Mouse (Mus musculus): ENCODE data around the gene Olfr12.

Olfr12 gene

DNA sequence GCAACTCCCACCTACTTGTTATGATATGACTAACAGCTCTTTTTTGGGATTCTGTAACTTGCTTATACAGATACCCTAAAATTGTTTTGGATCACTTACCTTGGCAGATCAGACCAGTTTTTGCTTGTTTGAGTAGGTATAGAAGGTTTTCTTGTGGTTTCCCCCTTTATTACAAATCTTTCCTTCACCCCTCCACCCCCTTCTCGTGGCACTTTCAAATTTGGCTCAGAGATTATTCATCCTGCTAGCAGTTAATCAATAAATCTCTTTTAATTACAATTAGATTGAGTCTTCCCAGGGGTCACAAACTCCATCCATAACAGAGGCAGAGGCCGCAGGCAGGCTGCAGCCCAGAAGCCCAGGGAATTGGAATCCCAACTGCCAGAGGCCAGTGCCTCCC, at the start of gene Olfr12:
Olfr12 (plus strand) TSS at position 301 of the 400 bp plus-strand sequence.
- DNase-seq (ENCODE audit: low read depth, low spot score): no peak

DNA sequence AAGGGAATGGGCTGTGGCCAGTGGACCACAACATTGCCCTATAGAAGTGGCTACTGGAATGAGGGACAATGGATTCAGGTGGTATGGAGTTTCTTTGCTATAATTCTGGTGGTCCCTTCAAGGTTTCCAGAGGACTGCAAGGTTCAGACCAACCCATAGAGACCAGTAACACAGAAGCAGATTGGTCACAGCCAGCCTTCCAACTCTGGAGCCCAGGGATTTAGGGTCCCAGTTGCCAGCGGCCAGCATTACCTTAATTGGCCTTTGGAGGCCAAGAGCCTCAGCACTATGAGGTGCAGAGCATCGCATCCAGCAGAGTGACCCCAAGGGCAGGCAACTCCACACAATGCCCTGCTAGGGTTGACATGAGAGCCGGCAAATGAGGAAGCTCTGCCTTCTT, 46.6 kb upstream of the Olfr12 start, which contains the start of gene Olfr1413:
Olfr1413 (plus strand) TSS at position 301 of the 400 bp plus-strand sequence.
- DNase-seq (ENCODE audit: low read depth, low spot score): no peak

- DNase-seq (ENCODE audit: low read depth, low spot score): no peak
Measured at GRCm38 (mm10) chr1:92585479-92585878, 32.1 kb upstream of the Olfr12 start, which contains the start of gene Olfr1412. Gene Olfr1412 (plus strand): TSS chr1:92585779.

- no peak for DNase-seq (ENCODE audit: low read depth, low spot score)
Measured at GRCm38 (mm10) chr1:92594111-92594510, 23.5 kb upstream of the Olfr12 start, which contains the start of gene Olfr1411. Gene Olfr1411 (plus strand): TSS chr1:92594411.

DNA sequence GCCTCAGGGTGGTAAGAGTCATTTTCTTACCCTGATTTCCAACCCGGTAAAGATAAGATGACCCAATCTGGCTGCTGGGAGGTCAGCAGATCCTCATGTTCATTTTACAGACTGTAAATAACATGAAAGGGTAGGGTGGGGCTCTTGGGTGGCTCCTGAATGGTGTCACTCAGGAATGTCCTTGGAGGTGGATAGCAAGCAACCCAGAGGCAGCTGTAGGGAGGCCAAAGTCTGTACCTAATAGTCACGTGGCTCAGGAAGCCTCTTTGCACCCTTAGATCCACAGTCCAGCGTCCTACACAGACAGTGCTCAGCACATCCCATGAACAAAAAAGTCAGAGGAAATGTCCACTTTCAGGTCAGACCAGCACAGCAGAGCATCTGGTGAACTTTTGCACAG, 21.6 kb upstream of the Olfr12 start:
- no peak for DNase-seq (ENCODE audit: low read depth, low spot score)

- DNase-seq (ENCODE audit: low read depth, low spot score): no peak
Measured at GRCm38 (mm10) chr1:92605482-92605881, 12.1 kb upstream of the Olfr12 start, which contains the start of gene Olfr1410. Gene Olfr1410 (plus strand): TSS chr1:92605782.

- no peak for DNase-seq (ENCODE audit: low read depth, low spot score)
Measured at GRCm38 (mm10) chr1:92607711-92608110, 9.9 kb upstream of the Olfr12 start.

DNA sequence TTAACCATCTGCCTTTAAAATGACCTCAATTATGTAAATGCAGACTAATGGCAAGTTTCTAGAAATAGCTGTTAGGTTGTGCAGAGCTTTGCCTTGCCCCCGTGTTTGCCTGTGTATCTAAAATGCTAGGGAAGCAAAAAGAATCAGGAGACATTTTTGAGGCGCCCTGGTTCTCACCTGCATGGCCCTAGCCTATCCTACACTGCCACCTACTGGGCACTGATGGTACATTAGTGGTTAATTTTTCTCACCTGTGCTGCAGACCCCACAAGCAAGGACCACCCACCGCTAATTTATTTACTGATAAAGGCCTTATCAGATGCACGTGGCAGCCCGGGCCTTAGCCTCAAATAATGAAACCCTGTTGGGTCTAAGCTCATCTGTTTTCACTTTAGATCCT, 6.6 kb upstream of the Olfr12 start:
- DNase-seq (ENCODE audit: low read depth, low spot score): peak; percentile 75

DNA sequence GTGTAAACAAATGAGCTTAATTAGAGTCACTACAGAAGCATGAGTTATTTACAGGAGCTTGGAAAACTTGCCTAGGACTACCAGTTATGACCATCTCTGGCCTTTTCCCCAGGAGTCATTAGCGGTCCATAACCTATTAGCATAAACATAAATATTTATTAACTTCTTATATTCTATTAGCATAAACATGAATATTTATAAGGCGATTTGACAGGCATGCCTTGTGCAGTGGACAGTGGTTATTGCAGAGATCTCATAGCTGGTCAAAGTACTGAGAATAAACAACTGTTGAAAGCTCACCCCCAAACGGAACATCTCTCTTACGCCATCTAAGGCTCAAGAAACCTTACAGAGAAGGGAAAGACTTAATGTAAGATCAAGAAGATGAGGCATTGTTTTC, 4.4 kb upstream of the Olfr12 start:
- no peak for DNase-seq (ENCODE audit: low read depth, low spot score)

GRCm38 (mm10) chr1:92614516-92614915, 3.1 kb upstream of the Olfr12 start:
- DNase-seq (ENCODE audit: low read depth, low spot score): peak; percentile 17

DNA sequence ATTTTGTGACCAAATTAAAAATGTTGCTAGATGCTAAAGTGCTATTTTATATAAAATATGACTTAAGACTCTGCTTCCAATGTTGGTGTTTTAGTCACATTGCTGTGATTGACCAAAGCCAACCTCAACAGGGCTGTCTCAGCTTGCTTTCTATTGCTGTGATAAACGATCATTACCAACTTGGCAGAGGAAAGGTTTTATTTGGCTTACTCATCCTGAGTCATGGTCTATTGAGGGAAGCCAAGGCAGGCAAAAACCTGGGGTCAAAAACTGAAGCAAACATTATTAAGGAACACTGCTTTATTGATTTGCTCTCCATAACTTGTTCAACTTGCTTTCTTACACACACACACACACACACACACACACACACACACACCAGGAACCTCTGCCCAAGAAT, 1.5 kb upstream of the Olfr12 start:
- no peak for DNase-seq (ENCODE audit: low read depth, low spot score)

- no peak for DNase-seq (ENCODE audit: low read depth, low spot score)
Measured at GRCm38 (mm10) chr1:92618360-92618759, 772 bp downstream of the Olfr12 start.

GRCm38 (mm10) chr1:92628227-92628626, 10.6 kb downstream of the Olfr12 start:
- DNase-seq (ENCODE audit: low read depth, low spot score): no peak

DNA sequence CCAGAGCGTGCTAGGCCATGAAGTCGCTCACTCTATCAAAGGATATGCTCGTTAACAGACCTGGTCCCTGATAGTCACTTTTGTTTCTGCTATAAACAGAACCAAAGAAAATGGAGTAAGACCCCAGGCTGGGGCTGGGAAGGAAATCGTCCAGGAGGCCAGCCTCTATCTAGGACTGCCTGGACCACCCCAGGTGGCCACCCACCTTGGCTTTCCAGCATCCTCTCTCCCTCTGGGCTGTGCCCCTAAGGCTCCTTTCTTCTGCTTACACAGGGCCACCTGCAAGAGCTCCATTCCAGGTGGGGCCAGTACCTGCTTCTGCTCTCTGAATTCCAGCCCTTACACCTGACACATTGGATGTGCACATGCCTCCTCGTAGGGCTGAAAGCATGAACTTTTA, 14.6 kb downstream of the Olfr12 start:
- DNase-seq (ENCODE audit: low read depth, low spot score): no peak

DNA sequence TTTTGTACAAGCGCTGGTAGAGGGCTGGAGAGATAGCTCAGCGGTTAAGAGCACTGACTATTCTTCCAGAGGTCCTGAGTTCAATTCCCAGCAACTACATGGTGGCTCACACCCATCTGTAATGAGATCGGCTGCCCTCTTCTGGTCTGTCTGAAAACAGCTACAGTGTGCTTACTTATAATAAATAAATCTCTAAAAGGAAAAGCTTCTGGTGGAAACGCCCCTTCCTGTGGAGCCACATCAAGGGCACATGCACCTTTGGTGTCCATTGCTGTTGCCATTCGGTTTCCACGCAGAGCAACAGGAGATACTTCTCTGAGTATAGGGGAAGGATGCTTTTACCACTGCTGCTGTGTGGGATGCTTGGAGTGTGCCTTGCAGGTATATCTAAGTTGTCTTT, 15.4 kb downstream of the Olfr12 start:
- DNase-seq (ENCODE audit: low read depth, low spot score): no peak

DNA sequence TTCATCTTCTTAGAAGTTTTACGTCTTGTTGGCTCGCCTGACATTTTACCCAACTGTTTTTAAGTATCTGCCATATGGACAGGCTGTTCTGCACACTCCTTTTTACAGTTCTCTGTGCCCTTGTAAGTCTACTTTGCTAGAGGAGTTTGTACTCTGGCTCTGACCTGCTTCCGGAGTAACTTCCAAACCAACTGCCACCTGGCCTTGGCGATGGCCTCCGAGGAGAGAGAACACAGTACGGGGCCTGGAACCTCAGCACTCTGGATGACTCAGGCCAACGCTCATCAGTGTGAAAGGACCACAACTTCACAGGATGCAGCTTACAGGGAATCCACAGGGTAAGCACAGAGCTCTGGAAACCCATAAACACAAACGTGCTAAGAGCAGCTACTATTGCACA, 16.1 kb downstream of the Olfr12 start:
- DNase-seq (ENCODE audit: low read depth, low spot score): no peak

DNA sequence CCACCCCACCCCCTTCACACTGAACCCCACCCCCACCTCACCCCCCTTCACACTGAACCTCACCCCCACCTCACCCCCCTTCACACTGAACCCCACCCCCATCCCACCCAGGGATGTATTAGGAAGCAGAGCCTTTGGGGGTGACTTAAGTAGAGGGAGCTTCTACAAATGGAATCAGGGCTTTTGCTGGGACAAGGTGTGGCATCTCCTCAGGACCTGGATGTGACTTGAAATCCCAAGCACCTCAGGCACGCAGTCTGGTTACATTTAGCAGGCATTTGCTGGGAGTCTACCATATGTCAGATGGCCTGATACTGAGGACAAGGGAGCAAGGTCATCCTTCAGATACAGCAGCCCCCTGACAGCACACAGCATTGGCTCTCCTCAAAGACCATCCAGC, 17.0 kb downstream of the Olfr12 start:
- DNase-seq (ENCODE audit: low read depth, low spot score): no peak

GRCm38 (mm10) chr1:92634976-92635599, 17.5 kb downstream of the Olfr12 start:
- peak; percentile 27 for DNase-seq (ENCODE audit: low read depth, low spot score)

GRCm38 (mm10) chr1:92636015-92636414, 18.4 kb downstream of the Olfr12 start:
- no peak for DNase-seq (ENCODE audit: low read depth, low spot score)

DNA sequence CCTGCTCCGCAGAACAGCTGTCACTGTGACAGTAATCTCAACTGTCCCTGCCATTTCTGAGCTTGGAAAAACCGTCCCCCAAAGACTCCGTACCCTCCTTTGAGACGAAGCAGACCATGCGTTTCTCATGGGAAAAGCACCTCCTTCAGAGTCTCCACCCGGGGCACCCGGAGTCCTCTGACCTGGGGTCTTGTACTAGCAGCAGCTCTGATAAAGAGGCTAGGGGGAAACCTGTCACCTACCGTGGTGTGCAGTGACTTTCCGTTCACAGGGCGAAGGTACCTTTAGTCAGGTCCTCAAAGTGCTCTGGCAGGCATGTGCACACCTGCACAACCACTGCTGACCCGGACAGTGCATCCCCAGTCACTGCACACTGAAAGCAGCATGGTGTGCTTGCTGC, 19.1 kb downstream of the Olfr12 start:
- no peak for DNase-seq (ENCODE audit: low read depth, low spot score)

- DNase-seq (ENCODE audit: low read depth, low spot score): no peak
Measured at GRCm38 (mm10) chr1:92637501-92638172, 20.0 kb downstream of the Olfr12 start.

DNA sequence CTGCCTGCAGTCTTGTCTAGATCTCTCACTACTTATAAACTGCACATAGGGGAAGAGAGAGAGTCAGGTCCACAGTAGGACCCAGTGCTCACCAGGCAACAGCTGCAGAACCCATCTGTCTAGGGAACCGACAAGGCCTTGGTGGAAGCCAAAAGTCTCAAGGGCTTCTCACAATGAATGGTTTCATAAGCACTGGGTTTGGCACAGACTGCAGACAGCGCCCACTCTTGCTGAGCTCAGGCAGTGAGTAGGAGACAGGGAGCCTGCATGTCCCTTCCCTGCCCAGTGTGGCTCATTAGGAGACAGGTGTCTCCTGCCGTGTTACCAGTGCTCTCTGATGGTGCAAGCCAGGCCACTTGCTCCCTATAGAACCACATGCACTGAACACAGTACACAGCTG, 20.6 kb downstream of the Olfr12 start:
- no peak for DNase-seq (ENCODE audit: low read depth, low spot score)

GRCm38 (mm10) chr1:92638736-92639135, 21.1 kb downstream of the Olfr12 start:
- no peak for DNase-seq (ENCODE audit: low read depth, low spot score)
